Mouse (Mus musculus): ENCODE measurements around the gene Tmem131. TPM values are rescaled to one million over a fixed set of nuclear protein-coding genes. Genes with fewer than 3 reads are reported as not detected.

The Tmem131 gene
- polyA plus RNA-seq, 2 experiments from 2014 or later, result 11.1 to 14.8 TPM

GRCm38 (mm10) chr1:36879154-36879553 lies 64.3 kb downstream of the Tmem131 start:
- peak; percentile 49 for ATAC-seq

- ATAC-seq, result no peak
Observed at GRCm38 (mm10) chr1:36877126-36877525, 66.3 kb downstream of the Tmem131 start.

- no peak for ATAC-seq
Observed at GRCm38 (mm10) chr1:36874874-36875561, 68.4 kb downstream of the Tmem131 start.

- no peak for ATAC-seq
Observed at GRCm38 (mm10) chr1:36871238-36871637, 72.2 kb downstream of the Tmem131 start.

- no peak for ATAC-seq
Observed at GRCm38 (mm10) chr1:36870518-36870917, 72.9 kb downstream of the Tmem131 start.

GRCm38 (mm10) chr1:36864757-36865156 lies 78.7 kb downstream of the Tmem131 start:
- ATAC-seq, result no peak

GRCm38 (mm10) chr1:36861775-36862174 lies 81.7 kb downstream of the Tmem131 start:
- no peak for ATAC-seq

GRCm38 (mm10) chr1:36860876-36861275 lies 82.6 kb downstream of the Tmem131 start:
- ATAC-seq, result no peak

GRCm38 (mm10) chr1:36860431-36860849 lies 83.0 kb downstream of the Tmem131 start:
- ATAC-seq, result no peak

GRCm38 (mm10) chr1:36857081-36857480 lies 86.4 kb downstream of the Tmem131 start:
- ATAC-seq, result no peak

GRCm38 (mm10) chr1:36854198-36854765 lies 89.2 kb downstream of the Tmem131 start:
- no peak for ATAC-seq

- no peak for ATAC-seq
Observed at GRCm38 (mm10) chr1:36852085-36852484, 91.4 kb downstream of the Tmem131 start.

- no peak for ATAC-seq
Observed at GRCm38 (mm10) chr1:36851392-36851791, 92.1 kb downstream of the Tmem131 start.

GRCm38 (mm10) chr1:36848036-36848435 lies 95.4 kb downstream of the Tmem131 start:
- no peak for ATAC-seq

- ATAC-seq, result no peak
Observed at GRCm38 (mm10) chr1:36847276-36847675, 96.2 kb downstream of the Tmem131 start.

- no peak for ATAC-seq
Observed at GRCm38 (mm10) chr1:36845031-36845430, 98.4 kb downstream of the Tmem131 start.

- no peak for ATAC-seq
Observed at GRCm38 (mm10) chr1:36841806-36842205, 101.7 kb downstream of the Tmem131 start.

GRCm38 (mm10) chr1:36840959-36841358 lies 102.5 kb downstream of the Tmem131 start:
- no peak for ATAC-seq

GRCm38 (mm10) chr1:36839858-36840257 lies 103.6 kb downstream of the Tmem131 start:
- no peak for ATAC-seq

- ATAC-seq, result peak; percentile 39
Observed at GRCm38 (mm10) chr1:36836274-36836954, 107.1 kb downstream of the Tmem131 start.

GRCm38 (mm10) chr1:36835593-36835992 lies 107.9 kb downstream of the Tmem131 start:
- ATAC-seq, result no peak

GRCm38 (mm10) chr1:36834090-36834489 lies 109.4 kb downstream of the Tmem131 start:
- no peak for ATAC-seq

GRCm38 (mm10) chr1:36830913-36831866 lies 112.3 kb downstream of the Tmem131 start:
- no peak for ATAC-seq
